Mouse (Mus musculus) CH12.LX (cell line): ENCODE data around the gene Raf1. TPM values are rescaled to one million over a fixed set of nuclear protein-coding genes. Genes with fewer than 3 reads are reported as not detected.

Experiments used
- DNase-seq: peaks from one replicate; pipeline ENCODE4 v3.0.0-alpha.2; 2013; ENCODE audit errors: extremely low read depth
- H3K27ac ChIP-seq: 2 replicates; pipeline ENCODE4 v1.5.1; 2012; ENCODE audit warnings: low read depth, mild to moderate bottlenecking, control low read depth, moderate library complexity; ENCODE audit not compliant: insufficient read depth
- H3K27me3 ChIP-seq: replicated peaks from 2 replicates; pipeline ENCODE3; 2012; ENCODE audit warnings: inconsistent platforms
- H3K36me3 ChIP-seq, 2 experiments: replicated peaks in 1 of 2; 2 replicates each; pipeline versions ENCODE3 to v1.6.1; 2012; ENCODE audit warnings: inconsistent platforms in 1 of 2, low read length in 1 of 2, mild to moderate bottlenecking in 1 of 2, mixed read lengths in 1 of 2, moderate library complexity in 1 of 2; ENCODE audit not compliant: control insufficient read depth in 1 of 2, insufficient read depth in 1 of 2
- H3K4me1 ChIP-seq, 2 experiments: 2 replicates each; pipeline ENCODE4 v1.6.1; 2012; ENCODE audit warnings: inconsistent platforms in 1 of 2, moderate library complexity in 1 of 2; ENCODE audit not compliant: insufficient read depth in 2 of 2, control insufficient read depth in 1 of 2
- H3K4me2 ChIP-seq: 2 replicates; pipeline ENCODE4 v1.6.1; 2012; ENCODE audit warnings: low read depth, mild to moderate bottlenecking, control low read depth; ENCODE audit not compliant: poor library complexity, insufficient read depth, severe bottlenecking
- H3K4me3 ChIP-seq, 3 experiments: fragments of 150-350 bp in 1 of 3; sonication (generic) in 1 of 3; replicated peaks in 1 of 3; 2 replicates each; pipeline versions ENCODE3 to v1.5.1; 2011 to 2012; ENCODE audit warnings: low read depth in 2 of 3, low read length in 2 of 3, mild to moderate bottlenecking in 2 of 3, moderate library complexity in 2 of 3, control low read depth in 1 of 3, improper control_type of control experiment in 1 of 3, inconsistent platforms in 1 of 3, mixed read lengths in 1 of 3; ENCODE audit not compliant: poor library complexity in 1 of 3
- H3K79me2 ChIP-seq: replicated peaks from 2 replicates; pipeline ENCODE4 v1.6.1; 2012; ENCODE audit warnings: mild to moderate bottlenecking, moderate library complexity; ENCODE audit not compliant: control insufficient read depth, poor library complexity, insufficient read depth, severe bottlenecking; ENCODE audit errors: extremely low read depth
- H3K9ac ChIP-seq: 2 replicates; pipeline ENCODE4 v1.6.1; 2012; ENCODE audit warnings: low read depth, mild to moderate bottlenecking, control low read depth, moderate library complexity; ENCODE audit not compliant: insufficient read depth
- H3K9me3 ChIP-seq: replicated peaks from 2 replicates; pipeline ENCODE3; 2012; ENCODE audit warnings: low read length, inconsistent platforms, mixed read lengths
- BHLHE40 ChIP-seq: IDR thresholded peaks from 2 replicates; pipeline ENCODE4 v1.6.1; 2011; ENCODE audit warnings: mild to moderate bottlenecking, low read depth, low read length, improper control_type of control experiment
- CTCF ChIP-seq, 2 experiments: IDR thresholded peaks in 1 of 2; conservative IDR thresholded peaks in 1 of 2; 2 replicates each; pipeline ENCODE4 v1.5.1; 2011 to 2012; ENCODE audit warnings: low read depth in 2 of 2, low read length in 2 of 2, improper control_type of control experiment in 1 of 2, inconsistent platforms in 1 of 2, mild to moderate bottlenecking in 1 of 2, moderate library complexity in 1 of 2
- E2F4 ChIP-seq: IDR thresholded peaks from 2 replicates; pipeline ENCODE4 v1.6.1; 2011; ENCODE audit warnings: low read depth, low read length, improper control_type of control experiment; ENCODE audit not compliant: insufficient replicate concordance
- ELF1 ChIP-seq: IDR thresholded peaks from 2 replicates; pipeline ENCODE4 v1.6.1; 2014; ENCODE audit warnings: low read depth, mild to moderate bottlenecking, inconsistent platforms, low read length, improper control_type of control experiment
- EP300 ChIP-seq: IDR thresholded peaks from 2 replicates; pipeline ENCODE4 v1.6.1; 2011; ENCODE audit warnings: low read length, improper control_type of control experiment
- GABPA ChIP-seq: IDR thresholded peaks from 2 replicates; pipeline ENCODE4 v1.6.1; 2012; ENCODE audit warnings: low read depth, low read length, improper control_type of control experiment, inconsistent platforms; ENCODE audit not compliant: insufficient replicate concordance
- HCFC1 ChIP-seq: IDR thresholded peaks from 2 replicates; pipeline ENCODE4 v1.6.1; 2012; ENCODE audit warnings: low read depth, mild to moderate bottlenecking, inconsistent platforms, low read length, improper control_type of control experiment
- IRF4 ChIP-seq: IDR thresholded peaks from 2 replicates; pipeline ENCODE4 v1.6.1; 2014; ENCODE audit warnings: low read depth, mild to moderate bottlenecking, inconsistent platforms, low read length, improper control_type of control experiment
- JUN ChIP-seq: IDR thresholded peaks from 2 replicates; pipeline ENCODE4 v1.6.1; 2011; ENCODE audit warnings: low read depth, mild to moderate bottlenecking, low read length, improper control_type of control experiment, moderate library complexity; ENCODE audit not compliant: insufficient read depth
- JUND ChIP-seq: conservative IDR thresholded peaks from 2 replicates; pipeline ENCODE4 v1.6.1; 2011; ENCODE audit warnings: low read depth, low read length, improper control_type of control experiment
- MAFK ChIP-seq: IDR thresholded peaks from 2 replicates; pipeline ENCODE4 v1.6.1; 2011; ENCODE audit warnings: low read length, improper control_type of control experiment; ENCODE audit not compliant: insufficient replicate concordance
- MAX ChIP-seq: IDR thresholded peaks from 2 replicates; pipeline ENCODE4 v1.6.1; 2011; ENCODE audit warnings: low read length, improper control_type of control experiment
- MAZ ChIP-seq: IDR thresholded peaks from 2 replicates; pipeline ENCODE4 v1.6.1; 2012; ENCODE audit warnings: low read depth, mild to moderate bottlenecking, inconsistent platforms, low read length, improper control_type of control experiment, moderate library complexity
- MEF2A ChIP-seq: IDR thresholded peaks from 2 replicates; pipeline ENCODE4 v1.6.1; 2014; ENCODE audit warnings: low read depth, mild to moderate bottlenecking, inconsistent platforms, low read length, improper control_type of control experiment, borderline replicate concordance
- MXI1 ChIP-seq: IDR thresholded peaks from 2 replicates; pipeline ENCODE4 v1.6.1; 2011; ENCODE audit warnings: mild to moderate bottlenecking, low read depth, low read length, improper control_type of control experiment
- MYC ChIP-seq: IDR thresholded peaks from 2 replicates; pipeline ENCODE4 v1.6.1; 2011; ENCODE audit warnings: low read depth, mild to moderate bottlenecking, improper control_type of control experiment, low read length
- NELFE ChIP-seq: IDR thresholded peaks from 2 replicates; pipeline ENCODE4 v1.6.1; 2011; ENCODE audit warnings: low read depth, low read length, improper control_type of control experiment
- NRF1 ChIP-seq: IDR thresholded peaks from 2 replicates; pipeline ENCODE4 v1.6.1; 2014; ENCODE audit warnings: low read depth, mild to moderate bottlenecking, inconsistent platforms, low read length, improper control_type of control experiment, moderate library complexity
- PAX5 ChIP-seq: IDR thresholded peaks from 2 replicates; pipeline ENCODE4 v1.6.1; 2012; ENCODE audit warnings: low read length, inconsistent platforms, mixed read lengths
- POLR2A ChIP-seq: IDR thresholded peaks from 2 replicates; pipeline ENCODE4 v1.6.1; 2011; ENCODE audit warnings: low read depth, mild to moderate bottlenecking, improper control_type of control experiment, low read length
- POLR2AphosphoS2 ChIP-seq: IDR thresholded peaks from 2 replicates; pipeline ENCODE4 v1.6.1; 2011; ENCODE audit warnings: low read depth, low read length, improper control_type of control experiment
- RAD21 ChIP-seq: IDR thresholded peaks from 2 replicates; pipeline ENCODE4 v1.6.1; 2011; ENCODE audit warnings: low read depth, mild to moderate bottlenecking, low read length, improper control_type of control experiment, moderate library complexity
- SIN3A ChIP-seq: IDR thresholded peaks from 2 replicates; pipeline ENCODE4 v1.6.1; 2012; ENCODE audit warnings: low read length, improper control_type of control experiment, inconsistent platforms
- SMC3 ChIP-seq: IDR thresholded peaks from 2 replicates; pipeline ENCODE4 v1.6.1; 2011; ENCODE audit warnings: low read depth, low read length, improper control_type of control experiment
- TBP ChIP-seq: conservative IDR thresholded peaks from 2 replicates; pipeline ENCODE4 v1.6.1; 2011; ENCODE audit warnings: low read depth, low read length, improper control_type of control experiment
- TCF12 ChIP-seq: IDR thresholded peaks from 2 replicates; pipeline ENCODE4 v1.6.1; 2014; ENCODE audit warnings: low read depth, mild to moderate bottlenecking, inconsistent platforms, low read length, improper control_type of control experiment
- UBTF ChIP-seq: IDR thresholded peaks from 2 replicates; pipeline ENCODE4 v1.6.1; 2012; ENCODE audit warnings: low read depth, mild to moderate bottlenecking, inconsistent platforms, low read length, improper control_type of control experiment, moderate library complexity
- USF2 ChIP-seq: conservative IDR thresholded peaks from 2 replicates; pipeline ENCODE4 v1.6.1; 2011; ENCODE audit warnings: low read depth, low read length, improper control_type of control experiment
- ZC3H11A ChIP-seq: IDR thresholded peaks from 2 replicates; pipeline ENCODE4 v1.6.1; 2012; ENCODE audit warnings: low read depth, mild to moderate bottlenecking, inconsistent platforms, low read length, improper control_type of control experiment
- ZKSCAN1 ChIP-seq: IDR thresholded peaks from 2 replicates; pipeline ENCODE4 v1.6.1; 2012; ENCODE audit warnings: low read depth, inconsistent platforms, low read length, improper control_type of control experiment, borderline replicate concordance
- ZMIZ1 ChIP-seq: IDR thresholded peaks from 2 replicates; pipeline ENCODE4 v1.6.1; 2012; ENCODE audit warnings: low read depth, mild to moderate bottlenecking, inconsistent platforms, low read length, improper control_type of control experiment
- ZNF384 ChIP-seq: IDR thresholded peaks from 2 replicates; pipeline ENCODE4 v1.6.1; 2012; ENCODE audit warnings: low read depth, low read length, improper control_type of control experiment, inconsistent platforms
- dilution Hi-C: fragments of 300-500 bp; cut with MboI; formaldehyde crosslinking; loops from 2 replicates; pipeline ENCODE4 v1.14.3; 2020; ENCODE audit warnings: low sequenced_read_pairs; ENCODE audit not compliant: extremely low pct_unique_long_range_greater_than_20kb, extremely low pct_ligation_motif_present
- in situ Hi-C: fragments of 300-500 bp; cut with MboI; formaldehyde crosslinking; loops from 3 replicates; pipeline ENCODE4 v1.14.3; 2019; ENCODE audit warnings: low sequenced_read_pairs, low pct_ligation_motif_present, low pct_unique_long_range_greater_than_20kb, mixed read lengths
- polyA plus RNA-seq: library from polyadenylated mRNA; unstranded; fragments of >175 nt; gene quantifications from 2 replicates; pipeline ENCODE4 v1.2.1, GENCODE M21; 2012; ENCODE audit warnings: low read depth; ENCODE audit not compliant: insufficient read length
- total RNA-seq, 2 experiments: library from RNA; depleted of rRNA; stranded (reverse); fragments of 300-350 nt in 1 of 2; fragments of >200 nt in 1 of 2; gene quantifications; 2 replicates each; pipeline ENCODE4 v1.2.3; 2012 to 2014

Raf1 gene
- total and polyA plus RNA-seq, 3 experiments, result 53.5 to 79.2 (median 59.8) TPM

GRCm38 (mm10) chr6:115722246-115722645 is 45.8 kb upstream of the Raf1 start:
- no peaks in the 10 kb centered on the region for H3K36me3 ChIP-seq
- no peak overlapping the region for H3K27ac ChIP-seq
- in situ Hi-C loops, result loop anchor here (5.0 kb wide), 1 partner anchor 40 kb away; the partner anchor contains the start of gene Tmem40
- TF ChIP-seq POLR2AphosphoS2, result no peak
- no peak for DNase-seq
- no peak overlapping the region for H3K9ac ChIP-seq
- dilution Hi-C loops, result no loop called here
- peaks cover 2% of the 10 kb centered on the region for H3K9me3 ChIP-seq
- H3K79me2 ChIP-seq, result no peaks in the 10 kb centered on the region
- no peak overlapping the region for H3K4me2 ChIP-seq
- H3K4me1 ChIP-seq, result peaks cover 3 to 10% of the 10 kb centered on the region in 2 experiments; a peak in 3 of 4 replicates
- no peaks in the 10 kb centered on the region for H3K27me3 ChIP-seq
- H3K4me3 ChIP-seq, result no peak overlapping the region

DNA sequence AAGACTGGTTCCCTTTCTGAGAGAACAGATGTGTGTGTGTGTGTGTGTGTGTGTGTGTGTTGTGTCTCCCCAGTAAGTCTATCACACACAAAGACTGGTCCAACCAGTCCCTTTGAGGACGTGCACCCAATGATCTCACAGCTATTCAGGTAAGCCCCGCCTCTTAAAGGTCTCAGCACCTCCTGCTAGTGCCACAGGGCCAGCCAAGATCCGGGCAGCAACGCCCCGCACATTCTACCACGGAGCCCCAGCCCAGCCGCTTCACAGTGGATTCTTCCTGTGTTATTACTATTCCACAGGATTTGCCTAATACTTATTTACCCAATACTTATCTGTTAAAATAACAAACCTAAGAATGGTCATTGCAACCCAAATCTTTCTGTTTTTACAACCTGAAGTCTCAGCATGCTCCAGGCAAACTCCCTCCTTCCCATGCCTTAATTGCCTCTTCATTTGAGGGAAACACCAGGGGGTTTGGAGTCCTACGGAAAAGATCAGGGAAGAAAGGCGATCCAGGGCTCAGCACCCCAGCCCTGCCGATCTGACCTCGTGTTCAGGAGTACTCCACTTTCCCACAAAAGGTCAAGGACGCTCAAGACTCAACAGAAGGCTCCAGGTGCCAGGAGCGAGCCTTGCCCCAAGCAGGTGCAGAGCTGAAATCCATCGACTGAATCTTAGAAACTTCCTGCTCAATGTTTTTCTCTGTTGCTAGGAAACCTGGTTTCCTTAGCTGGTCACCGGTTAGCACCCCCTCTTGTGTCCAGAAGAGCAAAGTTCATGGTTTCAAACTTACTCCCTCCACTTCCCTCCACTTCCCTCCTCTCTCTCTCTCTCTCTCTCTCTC is 41.5 kb upstream of the Raf1 start:
- dilution Hi-C loops, result no loop called here
- 0 out of 2 replicates have a peak overlapping the region, but pooled peaks have one; percentile 8 for H3K9ac ChIP-seq
- peak; percentile 71 for DNase-seq
- TF ChIP-seq BHLHE40, result no peak; the same call in 1 of the 2 replicates
- no peak for TF ChIP-seq USF2
- no peak for TF ChIP-seq TCF12
- no peak for TF ChIP-seq ZNF384
- TF ChIP-seq POLR2A, result no peak
- peak; percentile 26; the same call in 1 of the 2 replicates for TF ChIP-seq MAX
- peak; percentile 53 for TF ChIP-seq SMC3
- TF ChIP-seq ZKSCAN1, result no peak
- TF ChIP-seq NRF1, result no peak
- no peak for TF ChIP-seq PAX5
- no peak for TF ChIP-seq ZC3H11A
- no peak; the same call in 1 of the 2 replicates for TF ChIP-seq HCFC1
- no peak for TF ChIP-seq UBTF
- TF ChIP-seq JUN, result no peak
- TF ChIP-seq EP300, result no peak
- TF ChIP-seq MYC, result no peak
- TF ChIP-seq RAD21, result peak; percentile 33
- TF ChIP-seq E2F4, result no peak
- no peak for TF ChIP-seq NELFE
- no peak; the same call in 1 of the 2 replicates for TF ChIP-seq MXI1
- no peak for TF ChIP-seq ZMIZ1
- no peak for TF ChIP-seq GABPA
- TF ChIP-seq JUND, result no peak
- TF ChIP-seq IRF4, result 0 out of 2 replicates have a peak, but pooled peaks have one; percentile 23
- TF ChIP-seq ELF1, result no peak
- TF ChIP-seq MAFK, result no peak
- no peak for TF ChIP-seq MAZ
- TF ChIP-seq TBP, result no peak
- peak; percentile 11; the same call in 1 of the 2 replicates for TF ChIP-seq SIN3A
- peak in 1 of 2 experiments; percentile 67; a peak in 2 of 4 replicates for TF ChIP-seq CTCF (conservative IDR thresholded peaks at IDR 0.05 in 1 of 2, IDR thresholded peaks at IDR 0.05 in 1 of 2; ENCODE audit: low read depth in 2 of 2, low read length in 2 of 2)
- TF ChIP-seq MEF2A, result no peak

More for the DNA sequence above, 41.5 kb upstream of the Raf1 start:
- H3K27me3 ChIP-seq, result no peaks in the 10 kb centered on the region
- H3K4me1 ChIP-seq, result peaks cover 5 to 29% of the 10 kb centered on the region in 2 experiments; a peak in 3 of 4 replicates
- H3K4me3 ChIP-seq, result peak overlapping the region; percentile 7 to 34 (median 23)
- no peaks in the 10 kb centered on the region for H3K9me3 ChIP-seq
- H3K79me2 ChIP-seq, result no peaks in the 10 kb centered on the region
- H3K27ac ChIP-seq, result no peak overlapping the region
- in situ Hi-C loops, result no loop called here
- peak overlapping the region; percentile 35; the same call in 1 of the 2 replicates for H3K4me2 ChIP-seq
- no peaks in the 10 kb centered on the region for H3K36me3 ChIP-seq
